Comparison of ENCODE assay signal across 12 mouse cellular contexts in the genomic region with DNA sequence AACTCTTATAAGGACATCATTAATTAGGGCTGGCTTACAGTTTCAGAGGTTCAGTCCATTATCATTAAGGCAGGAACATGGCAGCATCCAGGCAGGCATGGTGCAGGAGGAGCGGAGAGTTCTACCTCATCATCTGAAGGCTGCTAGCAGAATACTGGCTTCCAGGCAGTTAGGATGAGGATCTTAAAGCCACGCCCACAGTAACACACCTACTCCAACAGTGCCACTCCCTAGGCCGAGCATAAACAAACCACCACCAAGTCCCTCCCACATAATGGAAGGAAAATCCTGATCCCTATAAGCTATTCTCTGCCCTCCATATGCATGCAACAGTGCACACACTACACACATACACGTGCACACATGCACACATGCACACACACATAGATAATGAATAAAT.
"Had no signal": no experiment of that assay in that cellular context is flagged by ENCODE, and none has a peak within 500 bp of the region (broad histone marks: within the 10 kb centered on the region; RNA-seq: fewer than 3 reads in every experiment).

No protein-coding gene starts in this region.

- H3K9me3 ChIP-seq: neural tube, embryonic 12.5 days; neural tube, embryonic 13.5 days; neural tube, embryonic 15.5 days; stomach, embryonic 15.5 days had no signal

- DNase-seq: spleen, adult 18-20 months; thymus, adult 18-20 months; thymus, adult 2 months; thymus, postnatal 14 days; thymus, postnatal 25 days; thymus, postnatal 36 days; thymus, postnatal 4 days had no signal

- H3K36me3 ChIP-seq: neural tube, embryonic 12.5 days; neural tube, embryonic 13.5 days; neural tube, embryonic 15.5 days; stomach, embryonic 15.5 days had no signal

- H3K4me2 ChIP-seq: neural tube, embryonic 12.5 days; neural tube, embryonic 13.5 days; neural tube, embryonic 15.5 days; stomach, embryonic 15.5 days had no signal

- H3K27me3 ChIP-seq: neural tube, embryonic 12.5 days; neural tube, embryonic 13.5 days; neural tube, embryonic 15.5 days; stomach, embryonic 15.5 days had no signal

- H3K4me3 ChIP-seq: neural tube, embryonic 12.5 days; neural tube, embryonic 13.5 days; neural tube, embryonic 15.5 days; stomach, embryonic 15.5 days had no signal

- H3K9ac ChIP-seq: neural tube, embryonic 12.5 days; neural tube, embryonic 13.5 days; neural tube, embryonic 15.5 days; stomach, embryonic 15.5 days had no signal

- H3K4me1 ChIP-seq: neural tube, embryonic 12.5 days; stomach, embryonic 15.5 days had no signal

- H3K27ac ChIP-seq: neural tube, embryonic 12.5 days; neural tube, embryonic 13.5 days; neural tube, embryonic 15.5 days; stomach, embryonic 15.5 days; stomach, postnatal 0 days had no signal
